8 mouse cellular contexts compared by ENCODE assay signal in genomic region chr3:79590863-79591792, GRCm38 (mm10). TPM values are rescaled to one million over a fixed set of nuclear protein-coding genes. Genes with fewer than 3 reads are reported as not detected.
DNase-seq lines count a peak whose midpoint lies in the region; ATAC-seq and TF ChIP-seq lines count a peak whose summit lies in the region.

Gene Ppid (plus strand): TSS chr3:79591342.

- peak within 1 kb of the TSS; percentile 82 for H3K9ac ChIP-seq in kidney, embryonic 15.5 days
- H3K9ac ChIP-seq in liver, embryonic 11.5 days (ENCODE audit: low read depth, low read length), result peak within 1 kb of the TSS; percentile 98
- H3K9ac ChIP-seq in stomach, embryonic 15.5 days, result peak within 1 kb of the TSS; percentile 84

- TF ChIP-seq CTCF in bone marrow macrophage, adult 2 months (IDR thresholded peaks at IDR 0.05; ENCODE audit: low read depth, low read length), result no peak
- TF ChIP-seq CTCF in embryonic fibroblast, embryonic 13.5 days (IDR thresholded peaks at IDR 0.05; ENCODE audit: borderline replicate concordance, insufficient read depth, low read length), result no peak

- peak within 1 kb of the TSS; percentile 84 for H3K4me3 ChIP-seq in bone marrow macrophage, adult 2 months (ENCODE audit: insufficient read depth, low read length)
- H3K4me3 ChIP-seq in embryonic fibroblast, embryonic 13.5 days (ENCODE audit: insufficient read depth, low read length), result peak within 1 kb of the TSS; percentile 92
- peak within 1 kb of the TSS; percentile 69 for H3K4me3 ChIP-seq in heart, embryonic 10.5 days
- peak within 1 kb of the TSS; percentile 69 for H3K4me3 ChIP-seq in kidney, embryonic 15.5 days (replicated peaks)
- H3K4me3 ChIP-seq in liver, embryonic 11.5 days (ENCODE audit: low read depth, low read length), result peak within 1 kb of the TSS; percentile 93
- H3K4me3 ChIP-seq in stomach, embryonic 15.5 days (replicated peaks), result peak within 1 kb of the TSS; percentile 91

- peak; percentile 87 for ATAC-seq in kidney, embryonic 15.5 days (replicated peaks; ENCODE audit: low FRiP score)
- ATAC-seq in liver, embryonic 11.5 days (replicated peaks; ENCODE audit: low FRiP score), result peak; percentile 89
- peak; percentile 84 for ATAC-seq in stomach, embryonic 15.5 days (ENCODE audit: insufficient read depth, low FRiP score, low read depth)

- peaks cover 5% of the 10 kb centered on the region for H3K4me1 ChIP-seq in bone marrow macrophage, adult 2 months (ENCODE audit: control insufficient read depth, insufficient read depth, low read length)
- peaks cover 4% of the 10 kb centered on the region for H3K4me1 ChIP-seq in embryonic fibroblast, embryonic 13.5 days (ENCODE audit: control insufficient read depth, insufficient read depth, low read length)
- H3K4me1 ChIP-seq in heart, embryonic 10.5 days, result peaks cover 6% of the 10 kb centered on the region; the same call in 1 of the 2 replicates
- H3K4me1 ChIP-seq in kidney, embryonic 15.5 days, result peaks cover 13% of the 10 kb centered on the region
- peaks cover 3% of the 10 kb centered on the region for H3K4me1 ChIP-seq in liver, embryonic 11.5 days (replicated peaks; ENCODE audit: control insufficient read depth, insufficient read depth, low read length)
- 0 out of 2 replicates have a peak, but pooled peaks cover 2% of the 10 kb centered on the region for H3K4me1 ChIP-seq in stomach, embryonic 15.5 days

- H3K4me2 ChIP-seq in kidney, embryonic 15.5 days, result peak within 1 kb of the TSS; percentile 63
- peak within 1 kb of the TSS; percentile 80 for H3K4me2 ChIP-seq in liver, embryonic 11.5 days
- peak within 1 kb of the TSS; percentile 67 for H3K4me2 ChIP-seq in stomach, embryonic 15.5 days

- no peaks in the 10 kb centered on the region for H3K27me3 ChIP-seq in heart, embryonic 10.5 days (ENCODE audit: insufficient read depth, poor library complexity, severe bottlenecking)
- H3K27me3 ChIP-seq in kidney, embryonic 15.5 days, result no peaks in the 10 kb centered on the region
- no peaks in the 10 kb centered on the region for H3K27me3 ChIP-seq in liver, embryonic 11.5 days (replicated peaks; ENCODE audit: control insufficient read depth, insufficient read depth, low read length)
- H3K27me3 ChIP-seq in stomach, embryonic 15.5 days (replicated peaks), result no peaks in the 10 kb centered on the region

- peak within 1 kb of the TSS; percentile 68 for H3K27ac ChIP-seq in bone marrow macrophage, adult 2 months (ENCODE audit: insufficient read depth, low read depth, low read length)
- H3K27ac ChIP-seq in embryonic fibroblast, embryonic 13.5 days (ENCODE audit: insufficient read depth, low read length), result peak within 1 kb of the TSS; percentile 48
- H3K27ac ChIP-seq in heart, embryonic 10.5 days, result peak within 1 kb of the TSS; percentile 89
- H3K27ac ChIP-seq in kidney, embryonic 15.5 days, result peak within 1 kb of the TSS; percentile 88
- H3K27ac ChIP-seq in liver, embryonic 11.5 days (ENCODE audit: low read depth, low read length), result peak within 1 kb of the TSS; percentile 87
- peak within 1 kb of the TSS; percentile 88 for H3K27ac ChIP-seq in stomach, embryonic 15.5 days

- no peak; the same call in 1 of the 2 replicates for TF ChIP-seq POLR2A in bone marrow macrophage, adult 2 months (IDR thresholded peaks at IDR 0.05; ENCODE audit: borderline replicate concordance, low read depth, low read length)
- peak; percentile 93 for TF ChIP-seq POLR2A in embryonic fibroblast, embryonic 13.5 days (IDR thresholded peaks at IDR 0.05; ENCODE audit: low read depth, low read length)

- peaks cover 27% of the 10 kb centered on the region for H3K36me3 ChIP-seq in heart, embryonic 10.5 days
- peaks cover 25% of the 10 kb centered on the region for H3K36me3 ChIP-seq in kidney, embryonic 15.5 days
- peaks cover 16% of the 10 kb centered on the region for H3K36me3 ChIP-seq in liver, embryonic 11.5 days (ENCODE audit: control insufficient read depth, insufficient read depth, low read length)
- 0 out of 2 replicates have a peak, but pooled peaks cover 5% of the 10 kb centered on the region for H3K36me3 ChIP-seq in stomach, embryonic 15.5 days

- WGBS in heart, embryonic 10.5 days, result 2% methylated on average over 63 of the region's 63 CpGs
- WGBS in kidney, embryonic 15.5 days, result 3% methylated on average over 63 of the region's 63 CpGs
- 2% methylated on average over 63 of the region's 63 CpGs for WGBS in liver, embryonic 11.5 days
- 3% methylated on average over 63 of the region's 63 CpGs for WGBS in stomach, embryonic 15.5 days

- DNase-seq in B cell, adult 2 months, result peak; percentile 80 to 83
- DNase-seq in heart, embryonic 10.5 days (ENCODE audit: low spot score), result peak; percentile 93
- peak; percentile 83 for DNase-seq in liver, embryonic 11.5 days (ENCODE audit: low spot score)
- peak; percentile 67 to 74 for DNase-seq in natural killer cell, adult 2 months (ENCODE audit: low spot score in 2 of 2)

- H3K9me3 ChIP-seq in heart, embryonic 10.5 days, result no peaks in the 10 kb centered on the region
- no peaks in the 10 kb centered on the region for H3K9me3 ChIP-seq in kidney, embryonic 15.5 days (replicated peaks)
- H3K9me3 ChIP-seq in liver, embryonic 11.5 days (ENCODE audit: control insufficient read depth, low read length), result no peaks in the 10 kb centered on the region
- no peaks in the 10 kb centered on the region for H3K9me3 ChIP-seq in stomach, embryonic 15.5 days

RNA-seq across cellular contexts. Expression of gene Ppid, which starts in this region (rescaled TPM):
- polyA plus RNA-seq in bone marrow macrophage, adult 2 months (2012; ENCODE audit: insufficient read depth, insufficient read length, missing spikeins), result 34.9 and 45.8 TPM in 2 replicates
- 104 and 113 TPM in 2 replicates for polyA plus RNA-seq in embryonic fibroblast, embryonic 13.5 days (2011; ENCODE audit: insufficient read length, low read depth, missing spikeins)
- polyA plus RNA-seq in heart, embryonic 10.5 days (2016; fragmentation: Nextera tagmentation; extraction: Ambion mirVana), result 145 and 186 TPM in 2 replicates
- polyA plus RNA-seq in kidney, embryonic 15.5 days (2015; fragmentation: Nextera tagmentation; extraction: Ambion mirVana), result 168 and 181 TPM in 2 replicates
- 325 and 349 TPM in 2 replicates for polyA plus RNA-seq in liver, embryonic 11.5 days (2014; fragmentation: Nextera tagmentation; extraction: Ambion mirVana)
- polyA plus RNA-seq in stomach, embryonic 15.5 days (2015; fragmentation: Nextera tagmentation; extraction: Ambion mirVana), result 144 and 163 TPM in 2 replicates

Comparison
In these comparisons a context has a peak if more than half of its experiments do, and no peak if none do; other contexts are left out.
1. Peak in every context shown above with its lines: DNase-seq, ATAC-seq, H3K4me3 ChIP-seq and H3K27ac ChIP-seq.